Mouse (Mus musculus): ENCODE results near the gene Ube2h.

GRCm38 (mm10) chr6:30196143-30196542 is 108.2 kb downstream of the Ube2h start:
- TF ChIP-seq CTCF (IDR thresholded peaks at IDR 0.05; ENCODE audit: borderline replicate concordance, extremely low read depth, insufficient read depth, insufficient read length) (no peak), POLR2A (IDR thresholded peaks at IDR 0.05; ENCODE audit: borderline replicate concordance, extremely low read depth, insufficient read depth, insufficient read length, poor library complexity, severe bottlenecking) (no peak)
